Mouse (Mus musculus) layer of hippocampus, adult 11-12 months (tissue): ENCODE measurements around the gene Rangrf.
A peak's percentile ranks its signal among the peaks of the same experiment; 100 is the strongest.
"Not testable (repeated sequence)": the region's sequence is repeated elsewhere in the genome, so short reads cannot be mapped to it uniquely, and the experiment has no call there.

Experiments
- DNase-seq: peaks from one replicate; pipeline ENCODE4 v3.0.0; 2022; ENCODE audit warnings: low spot score

Rangrf gene

DNA sequence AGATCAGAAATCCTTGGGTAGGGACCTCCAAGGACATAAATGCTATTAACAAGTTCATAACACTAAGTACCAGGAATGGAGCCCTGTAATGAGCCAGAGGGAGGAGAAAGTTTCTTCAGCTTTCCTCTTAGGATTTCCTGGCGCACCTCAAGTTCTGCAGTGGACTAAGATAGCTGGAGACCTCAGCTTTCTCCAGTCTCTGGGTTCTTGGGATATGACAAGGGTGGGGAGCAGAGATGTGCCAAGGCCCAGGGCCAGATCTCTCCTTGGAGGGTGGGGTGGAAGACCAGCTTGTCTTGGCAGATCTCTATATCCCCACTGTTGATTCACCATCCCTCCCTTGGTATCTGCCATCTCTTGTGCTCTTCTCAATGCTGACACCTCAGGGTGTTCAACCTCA lies 616 bp upstream of the Rangrf start:
- no peak for DNase-seq

DNA sequence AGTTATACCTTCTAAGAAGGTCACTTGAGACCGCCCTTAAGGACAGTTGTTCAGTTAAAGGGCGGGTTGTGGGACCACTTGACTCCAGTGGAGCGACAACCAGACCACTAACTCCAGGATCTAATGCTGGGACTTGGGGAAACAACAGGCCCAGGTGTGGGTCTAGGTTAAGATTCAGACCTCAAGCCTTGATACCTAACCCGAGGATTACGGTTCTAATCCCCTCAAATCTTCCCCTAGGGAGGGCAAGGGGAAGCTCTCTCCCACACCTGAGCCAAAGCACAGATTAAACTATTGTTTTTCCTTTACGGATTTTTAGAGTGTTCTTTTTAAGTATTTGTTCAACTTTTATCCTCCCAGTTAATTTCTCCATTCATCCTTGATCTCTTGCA lies 930 bp downstream of the Rangrf start:
- no peak for DNase-seq

DNA sequence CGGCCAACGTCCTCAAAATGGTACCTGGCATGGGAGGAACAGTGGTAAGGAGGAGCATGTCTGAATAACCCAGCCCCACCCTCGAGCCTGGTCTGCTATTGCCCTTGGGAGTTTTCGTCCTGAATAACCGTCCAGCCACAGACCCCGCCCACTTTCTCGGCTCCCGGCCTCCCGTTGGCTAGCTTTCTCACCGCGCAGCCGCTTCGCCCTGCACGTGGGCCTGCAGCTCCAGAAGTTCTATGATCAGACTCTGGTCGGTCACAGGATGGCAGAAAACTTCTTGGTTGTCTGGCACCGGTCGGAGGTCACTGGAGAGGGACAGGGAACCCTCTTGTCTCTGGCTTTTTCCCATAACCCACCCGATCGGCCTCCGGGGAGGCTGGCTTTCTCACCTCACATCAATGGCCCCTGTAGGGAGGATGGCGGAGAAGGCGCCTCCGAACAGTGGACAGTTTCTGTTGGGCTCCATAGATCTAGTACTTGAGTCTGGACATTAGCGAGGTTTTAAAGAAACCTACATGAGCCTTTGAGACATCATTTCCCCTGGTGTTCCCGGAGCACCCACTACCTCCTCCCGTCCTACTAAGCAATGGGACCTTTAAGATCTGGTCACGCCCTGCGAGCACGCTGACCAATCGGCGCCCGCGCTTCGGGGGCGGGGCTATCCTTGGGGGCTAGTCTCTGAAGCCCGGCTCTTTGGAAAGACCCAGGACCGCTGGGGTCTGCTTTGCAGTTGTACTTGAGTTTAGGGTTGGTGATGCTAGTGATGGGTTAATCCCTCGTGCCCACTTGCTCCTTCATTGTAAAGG lies 1.5 kb downstream of the Rangrf start:
- peak; percentile 84 for DNase-seq

DNA sequence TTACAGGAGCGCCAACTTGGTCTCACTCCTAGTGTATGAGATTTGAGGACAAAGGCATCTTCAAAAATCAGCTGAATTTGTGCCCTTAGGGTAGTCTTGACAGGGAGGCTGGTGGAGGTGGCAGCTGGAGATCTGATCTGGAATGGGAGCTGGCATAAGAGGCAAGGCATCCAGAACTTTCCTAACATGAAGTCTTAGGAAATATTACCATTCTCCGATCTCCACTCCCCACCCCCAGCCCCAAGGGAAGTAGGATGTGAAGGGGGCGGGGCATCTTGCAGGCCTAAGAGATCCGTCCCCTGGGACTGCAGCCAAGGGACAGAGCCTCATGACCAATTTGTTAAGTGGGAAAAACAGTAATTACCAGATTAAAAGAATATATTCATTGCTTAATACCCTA lies 4.8 kb downstream of the Rangrf start:
- no peak for DNase-seq

DNA sequence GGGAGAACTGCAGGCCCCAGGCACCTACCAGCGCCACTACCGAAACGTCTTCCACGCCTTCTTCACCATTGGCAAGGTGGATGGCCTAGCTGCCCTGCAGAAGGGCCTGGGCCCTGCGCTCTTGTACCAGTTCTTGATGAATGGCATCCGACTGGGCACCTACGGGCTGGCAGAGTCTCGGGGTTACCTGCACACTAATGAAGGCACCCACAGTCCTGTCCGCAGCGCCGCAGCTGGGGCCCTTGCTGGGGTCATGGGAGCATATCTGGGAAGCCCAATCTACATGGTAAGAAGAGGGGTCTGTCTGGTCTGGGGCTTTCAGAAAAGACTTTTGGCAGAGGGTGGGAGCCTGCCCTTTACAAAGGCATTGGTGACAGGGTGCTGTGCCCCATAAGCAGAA lies 6.2 kb downstream of the Rangrf start:
- no peak for DNase-seq

DNA sequence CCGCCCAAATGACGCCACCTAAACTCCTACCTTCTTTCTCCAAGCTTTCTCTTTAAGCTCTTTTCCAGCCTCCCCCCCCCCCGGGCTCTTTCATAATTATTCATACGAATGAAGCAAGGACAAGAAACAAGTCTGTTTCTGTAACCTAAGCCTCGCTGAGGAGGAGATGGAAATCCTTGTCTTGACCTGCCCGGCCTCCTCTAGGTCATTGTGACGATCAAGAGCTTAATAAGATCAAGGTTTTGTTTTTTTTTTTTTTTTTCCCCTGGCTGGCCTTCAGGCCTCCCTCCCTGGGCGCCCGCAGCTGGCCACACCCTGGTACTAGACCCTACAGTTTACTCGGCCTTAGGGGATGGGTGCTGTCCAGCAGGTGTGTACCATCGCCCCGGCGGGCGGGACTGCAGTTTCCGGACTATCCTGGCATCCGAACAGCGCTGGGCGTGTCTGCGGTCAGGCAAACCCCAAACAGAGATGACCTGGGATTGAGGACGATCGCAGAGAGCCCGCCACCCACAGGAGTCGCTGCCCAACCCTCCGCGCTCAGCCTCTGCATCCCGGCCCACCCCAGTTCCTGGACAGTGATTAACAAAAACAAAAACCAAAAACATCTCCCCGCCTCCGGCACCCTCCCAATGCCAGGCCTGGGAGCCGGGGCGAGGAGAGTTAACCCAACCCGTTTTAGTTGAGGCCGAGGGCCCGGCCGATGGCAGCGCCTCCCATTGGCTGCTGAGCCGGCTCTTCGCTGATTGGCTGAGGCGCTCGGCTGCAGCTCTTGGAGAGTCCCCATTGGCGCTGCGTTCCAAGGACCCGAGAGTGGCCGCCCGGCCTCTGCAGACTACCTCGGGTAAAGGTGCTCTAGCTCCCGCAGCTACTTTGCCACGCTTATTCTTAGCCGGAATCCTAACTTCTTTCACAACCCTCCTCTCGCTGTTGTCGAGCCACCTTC lies 7.4 kb downstream of the Rangrf start, which contains the start of gene Slc25a35:
TSS of gene Slc25a35 (plus strand) at position 795 of the 946 bp plus-strand sequence.
- DNase-seq, result peak; percentile 89

DNA sequence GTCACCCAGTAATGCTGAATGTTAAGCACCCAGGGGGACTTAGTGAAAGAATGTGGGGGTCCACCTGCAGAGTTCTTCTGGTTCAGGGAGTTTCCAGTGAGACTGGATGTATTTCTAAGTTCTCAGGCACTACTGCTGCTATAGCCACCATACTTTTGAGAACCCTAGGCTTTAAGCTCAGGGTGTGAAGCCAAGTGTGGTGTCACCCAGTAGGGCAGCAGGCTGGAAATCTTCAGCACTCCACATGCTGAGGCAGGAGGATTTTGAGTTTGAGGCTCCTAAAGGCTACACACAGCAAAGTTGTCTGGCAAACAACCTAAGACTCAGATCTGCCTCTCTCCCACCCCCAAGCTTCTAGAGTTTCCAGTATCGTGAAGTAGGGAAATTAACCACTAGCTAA lies 8.4 kb downstream of the Rangrf start:
- no peak for DNase-seq

DNA sequence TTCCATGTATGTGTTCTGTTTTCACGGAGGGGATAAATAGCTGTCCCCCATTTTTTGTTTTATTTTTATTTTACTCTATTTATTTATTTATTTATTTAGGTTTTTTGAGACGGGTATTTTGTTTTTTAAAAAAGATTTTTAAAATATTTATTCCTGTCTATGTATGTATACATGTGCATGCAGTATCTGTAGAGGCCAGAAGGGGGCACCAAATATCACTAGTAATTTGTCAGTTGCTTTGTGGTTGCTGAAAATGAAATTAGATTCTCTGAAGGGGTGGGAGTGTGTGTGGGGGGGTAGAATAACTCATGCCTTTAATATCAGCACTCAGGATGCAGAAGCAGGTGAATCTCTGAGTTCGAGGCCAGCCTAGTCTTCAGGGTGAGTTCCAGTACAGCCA lies 9.1 kb downstream of the Rangrf start:
- DNase-seq, result peak; percentile 72

DNA sequence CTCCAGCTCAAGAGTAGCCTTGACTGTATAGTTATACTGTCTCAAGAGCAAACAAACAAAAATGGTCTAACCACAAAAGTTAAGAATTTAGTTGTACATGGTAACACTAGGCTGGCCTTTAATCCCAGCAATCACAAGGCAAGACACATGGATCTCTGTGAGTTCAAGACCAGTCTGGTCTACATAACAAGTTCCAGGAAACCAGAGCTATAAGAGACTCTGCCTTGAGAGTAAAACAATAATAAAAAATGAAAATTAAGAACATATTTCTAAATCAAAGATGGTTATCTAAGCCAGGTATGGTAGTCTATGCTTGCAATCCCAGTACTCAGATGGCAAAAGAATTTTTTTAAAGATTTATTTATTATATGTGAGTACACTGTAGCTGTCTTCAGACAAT lies 9.9 kb downstream of the Rangrf start:
- DNase-seq, result no peak

DNA sequence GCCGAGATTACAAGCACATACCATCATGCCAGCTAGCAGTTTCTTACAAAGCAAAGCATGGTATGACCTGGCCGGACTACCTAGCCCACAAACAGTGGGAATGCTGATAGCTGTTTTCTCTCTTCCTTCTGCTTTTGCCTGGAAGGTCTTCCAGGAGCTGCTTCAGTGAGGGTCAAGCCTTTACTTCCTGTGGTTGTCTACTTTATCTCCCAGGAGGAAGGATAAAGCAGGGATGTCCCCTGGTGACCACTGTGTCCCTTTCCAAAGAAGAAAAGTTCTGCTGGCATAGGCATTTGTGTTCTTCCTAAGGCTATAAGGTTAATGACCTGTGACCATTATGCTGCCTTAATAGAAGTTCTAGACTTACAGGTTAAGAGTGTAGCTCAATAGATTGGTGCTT lies 11.6 kb downstream of the Rangrf start:
- DNase-seq, result no peak

DNA sequence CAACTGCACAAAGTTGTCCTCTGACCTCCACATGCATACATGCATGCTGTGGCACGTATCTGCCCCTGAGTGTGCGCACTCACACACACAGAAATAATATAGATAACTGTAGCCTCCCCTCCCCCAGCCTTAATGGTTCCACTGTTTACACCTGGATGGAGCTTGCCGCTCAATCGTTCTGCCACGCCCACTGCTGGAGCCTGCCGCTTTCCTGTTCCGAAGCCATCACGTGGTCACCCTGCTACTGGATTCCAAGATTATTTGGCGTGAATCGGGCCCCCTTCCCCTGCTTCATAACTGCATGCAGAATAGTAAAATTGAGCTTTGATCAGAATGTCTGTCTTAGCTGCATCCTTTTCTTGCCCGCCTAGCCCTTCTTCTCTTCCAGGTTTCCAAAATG lies 12.8 kb downstream of the Rangrf start:
- not testable (repeated sequence) for DNase-seq

DNA sequence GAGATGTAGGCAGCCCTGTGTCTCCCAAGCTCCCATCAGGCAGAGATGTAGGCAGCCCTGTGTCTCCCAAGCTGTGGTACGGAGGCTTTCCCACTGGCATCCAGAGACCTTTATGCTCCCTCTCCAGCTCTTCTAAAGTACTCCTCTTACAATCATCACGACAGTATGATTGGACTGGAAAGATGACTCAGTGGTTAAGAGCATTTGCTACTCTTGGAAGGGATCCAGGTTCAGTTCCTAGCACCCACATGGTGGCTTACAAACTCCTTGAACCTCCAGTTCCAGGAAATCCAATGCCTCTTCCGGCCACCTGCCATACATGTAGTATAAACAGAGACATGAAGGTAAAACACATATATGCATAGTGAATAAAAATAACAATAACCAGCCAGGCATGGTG lies 13.4 kb downstream of the Rangrf start:
- DNase-seq, result no peak

DNA sequence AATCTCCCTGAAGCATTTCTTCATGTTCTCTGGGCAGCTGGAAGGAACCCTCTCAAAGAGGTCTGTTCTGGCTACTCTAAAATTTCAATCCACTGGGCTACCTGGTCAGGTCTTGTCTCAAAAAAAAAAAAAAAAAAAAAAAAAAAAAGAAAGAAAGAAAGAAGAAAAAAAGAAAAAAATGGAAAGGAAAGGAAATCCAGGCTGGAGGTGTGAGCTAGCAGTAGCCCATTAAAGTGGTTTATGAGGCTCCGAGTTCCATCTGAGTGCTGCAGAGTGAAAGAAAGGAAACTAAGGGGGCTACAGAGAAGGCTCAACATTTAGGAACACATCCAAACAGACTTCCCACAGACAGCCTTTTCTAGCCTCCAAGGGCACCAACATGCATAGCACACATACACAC lies 17.0 kb downstream of the Rangrf start:
- DNase-seq, result no peak

DNA sequence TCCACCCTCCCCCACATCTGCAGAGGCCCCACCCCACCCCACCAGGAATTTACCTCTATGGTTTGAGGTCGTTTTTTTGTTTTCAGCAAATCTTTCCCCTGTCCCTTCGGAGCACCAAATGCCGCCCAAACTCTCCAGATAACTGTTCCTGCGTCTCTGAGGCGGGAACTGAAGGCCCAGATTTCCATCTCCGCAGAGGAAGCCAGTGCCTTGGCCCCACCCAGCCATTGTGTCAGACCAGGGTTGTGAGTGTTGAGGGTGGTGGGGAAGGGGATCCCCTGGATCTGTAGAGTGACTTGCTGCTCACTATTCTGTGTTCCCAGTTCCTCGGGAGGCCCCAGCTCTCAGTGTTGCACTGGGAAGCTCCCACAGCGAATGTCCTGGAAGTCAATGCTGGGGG lies 17.7 kb downstream of the Rangrf start, which contains the start of gene Arhgef15:
TSS of gene Arhgef15 (minus strand) at position 173 of the 400 bp plus-strand sequence.
- no peak for DNase-seq

DNA sequence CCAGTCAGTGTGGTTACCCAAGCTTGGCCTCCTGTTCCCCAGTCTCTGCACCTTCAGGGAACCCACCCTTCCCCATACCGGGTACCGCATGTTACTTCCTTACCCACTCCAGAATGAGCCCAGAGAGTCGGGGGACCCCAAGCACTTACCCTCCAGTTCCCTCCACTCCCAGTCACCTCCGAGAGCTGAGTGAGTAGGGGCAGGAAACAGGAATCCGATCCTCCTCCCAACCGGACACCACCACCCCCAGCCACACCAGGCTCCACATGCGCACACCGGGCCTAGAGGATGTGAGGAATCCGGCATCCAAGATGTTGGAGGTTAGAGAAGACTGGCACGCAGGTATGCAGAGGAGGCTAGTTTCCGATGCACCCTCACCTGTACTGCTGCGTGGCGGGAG lies 18.3 kb downstream of the Rangrf start:
- DNase-seq, result no peak

DNA sequence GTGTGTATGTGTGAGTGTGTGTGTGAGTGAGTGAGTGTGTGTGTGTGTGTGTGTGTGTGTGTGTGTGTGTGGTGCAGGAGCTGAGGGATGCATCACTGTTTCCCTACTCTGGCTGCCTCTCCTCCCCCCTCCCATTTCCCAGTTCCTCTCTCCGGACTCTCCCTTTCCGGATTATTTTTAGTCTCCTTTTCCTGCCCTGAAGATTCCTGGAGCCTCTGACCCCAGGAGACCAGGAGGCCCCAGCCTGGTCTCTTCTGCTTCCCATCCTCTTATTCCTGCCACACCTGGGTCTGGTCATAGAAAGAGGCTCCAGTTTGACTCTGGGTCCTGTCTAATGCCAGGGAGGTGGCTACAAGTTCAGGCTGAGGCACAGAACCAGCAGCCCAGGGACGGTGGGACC lies 18.9 kb downstream of the Rangrf start:
- no peak for DNase-seq

DNA sequence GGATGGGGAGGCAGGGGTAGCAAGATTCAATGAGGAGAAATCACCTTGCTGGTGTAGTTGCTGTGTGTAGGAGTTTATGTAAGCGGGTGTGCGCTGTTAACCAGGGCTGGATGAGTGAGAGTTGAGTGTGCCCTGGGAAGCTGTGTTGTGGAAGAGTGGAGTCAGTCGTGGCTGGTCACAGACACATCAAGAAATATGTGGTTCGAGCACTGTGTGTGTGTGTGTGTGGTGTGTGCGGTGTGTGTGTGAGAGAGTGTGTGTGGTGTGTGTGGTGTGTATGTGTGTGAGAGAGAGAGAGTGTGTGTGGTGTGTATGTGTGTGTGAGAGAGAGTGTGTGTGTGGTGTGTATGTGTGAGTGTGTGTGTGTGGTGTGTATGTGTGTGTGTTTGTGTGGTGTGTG lies 19.5 kb downstream of the Rangrf start:
- no peak for DNase-seq

DNA sequence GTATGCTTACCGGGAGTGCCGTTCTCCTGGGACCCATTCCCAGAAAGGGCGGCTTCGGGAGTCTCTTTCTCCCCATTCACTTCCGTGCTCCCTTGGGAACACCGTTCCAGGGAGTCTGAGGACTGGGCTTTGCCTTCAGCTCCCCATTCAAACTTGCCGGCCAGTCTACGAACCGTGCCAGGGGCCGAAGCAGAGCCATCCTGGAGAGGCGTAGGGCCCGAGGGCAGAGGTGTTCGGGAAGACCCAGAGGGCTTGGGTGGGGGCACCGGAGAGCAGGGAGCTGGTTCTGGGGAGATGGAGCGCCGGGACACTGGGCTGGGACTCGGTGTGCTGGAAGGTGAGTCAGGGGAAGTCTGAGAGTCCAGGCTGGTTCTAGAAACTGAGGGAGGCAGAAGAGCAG lies 20.6 kb downstream of the Rangrf start:
- no peak for DNase-seq

DNA sequence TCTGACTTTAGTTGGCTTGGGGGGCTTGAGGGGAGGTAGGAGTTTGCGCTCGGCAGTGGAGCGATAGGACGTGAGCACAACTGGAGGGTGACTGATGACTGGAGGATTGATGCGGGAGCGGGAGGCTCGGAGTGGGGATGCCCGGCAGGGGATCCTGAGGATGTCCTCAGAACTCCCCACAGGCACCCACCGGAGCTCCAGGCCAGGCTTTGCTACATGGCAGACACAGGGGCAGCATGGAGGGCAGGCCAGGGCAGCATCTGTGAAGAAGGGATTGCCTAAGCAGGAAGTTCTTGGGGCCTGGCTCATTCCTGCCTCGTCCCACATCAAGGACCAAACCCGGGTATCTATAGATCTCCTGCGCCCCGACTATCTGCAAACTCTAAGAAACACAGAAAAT lies 21.1 kb downstream of the Rangrf start:
- no peak for DNase-seq

DNA sequence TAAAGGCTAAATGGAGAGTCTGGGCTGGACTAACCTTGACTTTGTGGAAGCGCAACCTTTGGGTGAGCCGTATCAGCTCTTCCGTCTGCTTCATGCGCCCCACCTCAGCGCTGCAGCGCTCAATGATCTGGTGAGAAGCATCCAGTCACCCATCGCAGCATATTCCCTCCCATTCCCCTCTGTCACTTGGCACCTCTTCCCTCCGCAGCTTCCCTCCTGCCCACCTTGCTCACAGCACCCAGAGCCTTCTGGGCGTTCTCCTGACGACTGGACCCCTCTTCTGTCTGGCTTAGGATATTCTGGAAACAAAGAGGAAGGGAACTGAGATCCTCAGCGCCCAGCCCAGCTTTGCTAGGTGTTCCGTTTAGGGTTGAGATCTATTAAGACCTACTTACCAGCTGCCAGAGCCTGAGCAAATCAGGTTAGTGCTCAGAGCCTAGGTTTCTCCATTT lies 27.4 kb downstream of the Rangrf start:
- no peak for DNase-seq

DNA sequence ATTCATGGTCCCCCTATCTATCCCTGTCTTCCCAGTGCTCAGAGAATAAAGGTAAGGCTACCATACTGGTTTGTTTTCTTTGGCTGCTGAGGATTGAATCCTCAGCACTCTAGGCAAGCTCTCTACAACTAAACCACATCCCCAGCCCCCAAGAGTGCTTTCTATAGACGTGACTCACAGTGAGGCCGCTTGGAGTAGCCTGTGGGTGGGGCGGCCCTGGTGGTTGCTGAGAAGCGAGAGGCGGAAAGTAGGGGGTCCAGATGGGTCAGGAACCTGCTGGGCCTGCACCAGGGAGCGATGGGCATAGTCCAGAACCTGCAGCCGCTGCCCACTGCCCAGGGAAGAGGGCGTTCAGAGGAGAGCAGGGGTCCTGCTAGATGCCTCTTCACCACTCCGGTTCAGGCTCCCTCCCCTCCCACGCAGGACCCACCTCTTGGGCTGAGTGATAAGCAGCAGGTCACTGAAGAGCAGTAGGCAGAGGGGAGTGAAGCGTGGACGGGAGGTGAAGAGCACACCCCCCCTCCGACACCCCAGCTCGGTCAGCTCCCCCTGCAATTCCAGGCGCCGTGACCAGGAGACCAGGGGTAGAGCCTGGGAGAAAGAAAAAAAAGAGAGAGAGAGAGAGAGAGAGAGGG lies 28.1 kb downstream of the Rangrf start:
- no peak for DNase-seq

DNA sequence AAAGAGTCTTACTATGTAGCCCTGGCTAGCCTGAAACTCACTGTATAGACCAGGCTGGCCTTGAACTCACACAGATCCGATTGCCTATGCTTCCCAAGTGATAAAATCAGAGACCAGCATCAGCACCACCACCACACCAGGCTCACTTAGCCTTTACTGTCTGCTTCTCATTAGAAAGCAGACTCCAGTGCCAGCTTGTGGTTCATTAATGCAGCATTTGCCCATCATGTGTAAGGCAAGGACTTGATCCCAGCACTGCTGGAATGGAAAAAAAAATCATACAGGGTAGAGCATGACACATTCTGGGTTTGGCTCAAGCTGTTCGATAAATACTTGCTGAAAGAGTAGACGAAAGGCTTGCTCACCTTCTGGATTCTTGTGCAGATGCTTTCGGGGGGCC lies 29.0 kb downstream of the Rangrf start:
- DNase-seq, result no peak

DNA sequence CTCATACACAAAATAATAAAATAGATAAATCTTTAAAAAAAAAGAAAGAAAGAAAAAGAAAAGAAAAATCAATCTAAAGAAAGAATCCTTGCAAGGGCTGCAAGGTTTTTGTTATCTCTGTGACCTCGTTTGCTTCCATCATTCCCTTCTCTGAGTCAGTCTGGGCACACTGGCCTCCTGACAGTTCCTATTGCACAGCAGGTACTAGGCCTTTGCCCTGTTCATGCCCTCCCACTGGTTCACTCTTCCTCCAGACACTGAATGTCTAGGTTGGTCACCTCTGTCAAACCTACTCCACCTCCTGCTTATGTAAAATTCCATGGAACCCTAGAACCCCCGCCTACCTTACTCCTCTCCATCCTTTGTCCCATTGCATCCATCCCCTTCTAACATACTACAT lies 29.7 kb downstream of the Rangrf start:
- DNase-seq, result no peak
